Mouse (Mus musculus): ENCODE data around the gene Galnt5. TPM values are rescaled to one million over a fixed set of nuclear protein-coding genes. Genes with fewer than 3 reads are reported as not detected.

Gene Galnt5
- 1.3 and 2.0 TPM in 2 replicates for polyA plus RNA-seq (2014; fragmentation: Nextera tagmentation; extraction: Ambion mirVana)

GRCm38 (mm10) chr2:57997752-57998430 lies at the start of gene Galnt5:
TSS of gene Galnt5 (plus strand) at chr2:57997884.
- ATAC-seq (ENCODE audit: low FRiP score, low TSS enrichment), result peak; percentile 84
- 0 out of 2 replicates have a peak within 1 kb of the TSS, but pooled peaks have one; percentile 14 for H3K9ac ChIP-seq (ENCODE audit: low read depth, low read length)
- H3K27ac ChIP-seq (ENCODE audit: low read depth, low read length), result peak within 1 kb of the TSS; percentile 49; the same call in 1 of the 2 replicates
- 15% methylated on average over 12 of the region's 12 CpGs for WGBS
- peak within 1 kb of the TSS; percentile 53 for H3K4me2 ChIP-seq (replicated peaks; ENCODE audit: low read depth, low read length)
- H3K9me3 ChIP-seq (ENCODE audit: control insufficient read depth, low read length), result no peaks in the 10 kb centered on the region
- peaks cover 8% of the 10 kb centered on the region; the same call in 1 of the 2 replicates for H3K4me1 ChIP-seq (ENCODE audit: control insufficient read depth, insufficient read depth, low read length)
- H3K4me3 ChIP-seq (ENCODE audit: low read length), result peak within 1 kb of the TSS; percentile 34
- no peaks in the 10 kb centered on the region for H3K27me3 ChIP-seq (ENCODE audit: control insufficient read depth, insufficient read depth, low read length)
- no peaks in the 10 kb centered on the region for H3K36me3 ChIP-seq (ENCODE audit: control insufficient read depth, insufficient read depth, low read length)

DNA sequence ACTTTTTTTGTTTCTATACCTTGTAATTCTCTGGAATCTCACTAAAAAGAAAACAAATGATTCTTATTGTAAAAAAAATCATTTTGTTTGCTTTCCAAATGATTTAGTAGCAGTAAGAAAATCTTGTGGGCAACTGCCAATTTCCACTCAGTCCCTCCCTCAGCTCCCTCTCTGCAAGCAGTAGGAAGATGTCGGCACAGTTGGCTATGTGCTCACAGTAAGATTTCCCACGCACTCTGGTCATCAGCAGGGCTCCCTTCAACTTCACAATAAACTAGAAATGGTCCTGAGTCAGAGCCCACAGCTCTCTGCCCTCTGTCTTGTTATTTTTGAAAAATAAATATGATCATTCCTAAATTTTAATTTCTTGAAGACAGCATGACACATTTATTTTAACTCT lies 46.1 kb upstream of the Galnt5 start:
- H3K36me3 ChIP-seq (ENCODE audit: control insufficient read depth, insufficient read depth, low read length), result no peaks in the 10 kb centered on the region
- H3K9ac ChIP-seq (ENCODE audit: low read depth, low read length), result no peak overlapping the region
- no peaks in the 10 kb centered on the region for H3K4me1 ChIP-seq (ENCODE audit: control insufficient read depth, insufficient read depth, low read length)
- no peak overlapping the region for H3K4me3 ChIP-seq (ENCODE audit: low read length)
- H3K27ac ChIP-seq (ENCODE audit: low read depth, low read length), result no peak overlapping the region
- ATAC-seq (ENCODE audit: low FRiP score, low TSS enrichment), result no peak
- H3K4me2 ChIP-seq (replicated peaks; ENCODE audit: low read depth, low read length), result no peak overlapping the region
- WGBS, result 60% methylated on average over 2 of the region's 2 CpGs
- H3K9me3 ChIP-seq (ENCODE audit: control insufficient read depth, low read length), result no peaks in the 10 kb centered on the region
- no peaks in the 10 kb centered on the region for H3K27me3 ChIP-seq (ENCODE audit: control insufficient read depth, insufficient read depth, low read length)

DNA sequence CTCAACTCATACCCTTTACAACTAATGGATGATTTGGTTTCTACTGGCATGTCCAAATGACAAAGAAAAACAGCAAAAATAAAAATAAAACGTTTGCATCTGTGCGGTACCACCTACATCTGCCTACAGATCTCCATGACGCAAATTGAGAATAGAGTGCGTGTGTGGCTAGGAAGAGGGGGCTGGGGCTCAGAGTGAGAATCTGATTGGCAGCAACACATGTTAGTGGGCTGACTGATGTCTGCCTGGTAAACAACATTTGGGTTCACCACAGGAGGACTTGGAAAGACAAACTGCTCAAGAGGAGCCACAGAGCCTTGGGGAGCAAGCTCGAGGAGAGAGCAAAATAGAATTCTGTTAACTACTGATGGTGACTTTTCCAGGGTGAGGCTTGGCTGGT lies 36.9 kb upstream of the Galnt5 start:
- 83% methylated on average over 5 of the region's 5 CpGs for WGBS
- no peak overlapping the region for H3K27ac ChIP-seq (ENCODE audit: low read depth, low read length)
- no peak overlapping the region for H3K9ac ChIP-seq (ENCODE audit: low read depth, low read length)
- no peaks in the 10 kb centered on the region for H3K4me1 ChIP-seq (ENCODE audit: control insufficient read depth, insufficient read depth, low read length)
- H3K9me3 ChIP-seq (ENCODE audit: control insufficient read depth, low read length), result no peaks in the 10 kb centered on the region
- no peaks in the 10 kb centered on the region for H3K36me3 ChIP-seq (ENCODE audit: control insufficient read depth, insufficient read depth, low read length)
- no peak overlapping the region for H3K4me3 ChIP-seq (ENCODE audit: low read length)
- H3K27me3 ChIP-seq (ENCODE audit: control insufficient read depth, insufficient read depth, low read length), result no peaks in the 10 kb centered on the region
- no peak for ATAC-seq (ENCODE audit: low FRiP score, low TSS enrichment)
- H3K4me2 ChIP-seq (replicated peaks; ENCODE audit: low read depth, low read length), result no peak overlapping the region

DNA sequence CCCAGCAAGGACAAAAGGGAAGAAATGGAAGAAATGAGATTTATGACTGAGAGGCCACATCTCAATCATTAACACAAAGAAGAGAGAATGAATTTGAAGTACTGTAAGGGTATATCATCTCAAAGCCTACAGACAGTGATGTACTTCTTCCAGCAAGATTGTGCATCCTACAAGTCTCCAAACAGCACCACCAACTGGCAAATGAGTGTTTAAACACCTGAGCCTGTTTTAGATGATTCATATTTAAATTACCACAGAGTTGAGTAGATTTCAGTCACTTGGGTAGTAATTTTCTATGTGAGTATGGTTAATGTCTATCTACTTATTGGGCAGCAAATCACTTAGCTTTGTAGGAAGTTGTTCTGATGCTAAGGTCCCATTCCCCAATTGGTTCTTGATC lies 15.4 kb upstream of the Galnt5 start:
- no peak overlapping the region for H3K4me3 ChIP-seq (ENCODE audit: low read length)
- no peak overlapping the region for H3K9ac ChIP-seq (ENCODE audit: low read depth, low read length)
- H3K4me1 ChIP-seq (ENCODE audit: control insufficient read depth, insufficient read depth, low read length), result no peaks in the 10 kb centered on the region
- no peaks in the 10 kb centered on the region for H3K9me3 ChIP-seq (ENCODE audit: control insufficient read depth, low read length)
- ATAC-seq (ENCODE audit: low FRiP score, low TSS enrichment), result no peak
- H3K27ac ChIP-seq (ENCODE audit: low read depth, low read length), result no peak overlapping the region
- no peaks in the 10 kb centered on the region for H3K27me3 ChIP-seq (ENCODE audit: control insufficient read depth, insufficient read depth, low read length)
- no peak overlapping the region for H3K4me2 ChIP-seq (replicated peaks; ENCODE audit: low read depth, low read length)
- H3K36me3 ChIP-seq (ENCODE audit: control insufficient read depth, insufficient read depth, low read length), result no peaks in the 10 kb centered on the region

GRCm38 (mm10) chr2:57991084-57991483 lies 6.6 kb upstream of the Galnt5 start:
- H3K27me3 ChIP-seq (ENCODE audit: control insufficient read depth, insufficient read depth, low read length), result no peaks in the 10 kb centered on the region
- no peaks in the 10 kb centered on the region for H3K9me3 ChIP-seq (ENCODE audit: control insufficient read depth, low read length)
- H3K4me3 ChIP-seq (ENCODE audit: low read length), result no peak overlapping the region
- ATAC-seq (ENCODE audit: low FRiP score, low TSS enrichment), result no peak
- WGBS, result 87% methylated on average over 2 of the region's 2 CpGs
- H3K4me1 ChIP-seq (ENCODE audit: control insufficient read depth, insufficient read depth, low read length), result no peaks in the 10 kb centered on the region
- no peaks in the 10 kb centered on the region for H3K36me3 ChIP-seq (ENCODE audit: control insufficient read depth, insufficient read depth, low read length)
- no peak overlapping the region for H3K4me2 ChIP-seq (replicated peaks; ENCODE audit: low read depth, low read length)
- no peak overlapping the region for H3K9ac ChIP-seq (ENCODE audit: low read depth, low read length)
- H3K27ac ChIP-seq (ENCODE audit: low read depth, low read length), result no peak overlapping the region

GRCm38 (mm10) chr2:58001497-58001896 lies 3.8 kb downstream of the Galnt5 start:
- no peaks in the 10 kb centered on the region for H3K9me3 ChIP-seq (ENCODE audit: control insufficient read depth, low read length)
- no peak overlapping the region for H3K4me3 ChIP-seq (ENCODE audit: low read length)
- H3K4me1 ChIP-seq (ENCODE audit: control insufficient read depth, insufficient read depth, low read length), result peaks cover 8% of the 10 kb centered on the region; the same call in 1 of the 2 replicates
- H3K9ac ChIP-seq (ENCODE audit: low read depth, low read length), result no peak overlapping the region
- H3K4me2 ChIP-seq (replicated peaks; ENCODE audit: low read depth, low read length), result no peak overlapping the region
- WGBS, result 25% methylated on average over 3 of the region's 3 CpGs
- no peaks in the 10 kb centered on the region for H3K27me3 ChIP-seq (ENCODE audit: control insufficient read depth, insufficient read depth, low read length)
- no peak overlapping the region for H3K27ac ChIP-seq (ENCODE audit: low read depth, low read length)
- no peaks in the 10 kb centered on the region for H3K36me3 ChIP-seq (ENCODE audit: control insufficient read depth, insufficient read depth, low read length)
- ATAC-seq (ENCODE audit: low FRiP score, low TSS enrichment), result peak; percentile 69

DNA sequence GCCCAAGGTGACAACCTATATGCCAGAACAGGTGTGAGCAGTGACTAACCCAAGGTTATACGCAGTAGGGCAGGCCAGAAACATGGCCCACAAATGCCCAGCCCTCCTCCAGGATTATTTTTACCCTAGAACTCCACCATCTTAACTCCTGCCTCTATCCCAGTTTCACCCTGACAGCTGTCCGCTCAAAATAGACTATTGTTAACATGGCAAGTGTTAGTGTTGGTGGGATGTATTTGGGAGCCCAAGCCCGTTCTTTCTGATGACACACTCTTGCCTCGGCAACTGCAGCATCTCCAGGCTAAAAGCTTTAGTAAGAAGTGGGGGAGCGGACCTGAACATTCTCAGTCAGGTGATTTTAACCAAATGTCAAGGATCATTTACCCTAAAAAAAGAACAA lies 9.4 kb downstream of the Galnt5 start:
- Histone ChIP-seq H3K4me3 (ENCODE audit: low read length) (no peak overlapping the region), H3K9me3 (ENCODE audit: control insufficient read depth, low read length) (no peaks in the 10 kb centered on the region), H3K27me3 (ENCODE audit: control insufficient read depth, insufficient read depth, low read length) (no peaks in the 10 kb centered on the region), H3K9ac (ENCODE audit: low read depth, low read length) (no peak overlapping the region), H3K4me2 (replicated peaks; ENCODE audit: low read depth, low read length) (no peak overlapping the region), H3K36me3 (ENCODE audit: control insufficient read depth, insufficient read depth, low read length) (no peaks in the 10 kb centered on the region), H3K4me1 (ENCODE audit: control insufficient read depth, insufficient read depth, low read length) (no peaks in the 10 kb centered on the region), H3K27ac (ENCODE audit: low read depth, low read length) (no peak overlapping the region)
- 91% methylated on average over 5 of the region's 5 CpGs for WGBS
- no peak for ATAC-seq (ENCODE audit: low FRiP score, low TSS enrichment)

GRCm38 (mm10) chr2:58023556-58023955 lies 25.9 kb downstream of the Galnt5 start:
- no peaks in the 10 kb centered on the region for H3K27me3 ChIP-seq (ENCODE audit: control insufficient read depth, insufficient read depth, low read length)

GRCm38 (mm10) chr2:58026740-58027139 lies 29.1 kb downstream of the Galnt5 start:
- no peaks in the 10 kb centered on the region for H3K9me3 ChIP-seq (ENCODE audit: control insufficient read depth, low read length)
- H3K4me1 ChIP-seq (ENCODE audit: control insufficient read depth, insufficient read depth, low read length), result no peaks in the 10 kb centered on the region
- WGBS, result 82% methylated on average over 5 of the region's 5 CpGs
- H3K4me3 ChIP-seq (ENCODE audit: low read length), result no peak overlapping the region
- no peak overlapping the region for H3K9ac ChIP-seq (ENCODE audit: low read depth, low read length)
- no peaks in the 10 kb centered on the region for H3K36me3 ChIP-seq (ENCODE audit: control insufficient read depth, insufficient read depth, low read length)
- no peak for ATAC-seq (ENCODE audit: low FRiP score, low TSS enrichment)
- no peak overlapping the region for H3K27ac ChIP-seq (ENCODE audit: low read depth, low read length)
- H3K27me3 ChIP-seq (ENCODE audit: control insufficient read depth, insufficient read depth, low read length), result no peaks in the 10 kb centered on the region
- H3K4me2 ChIP-seq (replicated peaks; ENCODE audit: low read depth, low read length), result no peak overlapping the region

More at GRCm38 (mm10) chr2:58023556-58023955, 25.9 kb downstream of the Galnt5 start:
- no peak overlapping the region for H3K4me3 ChIP-seq (ENCODE audit: low read length)
- H3K36me3 ChIP-seq (ENCODE audit: control insufficient read depth, insufficient read depth, low read length), result no peaks in the 10 kb centered on the region
- no peaks in the 10 kb centered on the region for H3K4me1 ChIP-seq (ENCODE audit: control insufficient read depth, insufficient read depth, low read length)
- no peaks in the 10 kb centered on the region for H3K9me3 ChIP-seq (ENCODE audit: control insufficient read depth, low read length)
- H3K9ac ChIP-seq (ENCODE audit: low read depth, low read length), result no peak overlapping the region
- no peak overlapping the region for H3K4me2 ChIP-seq (replicated peaks; ENCODE audit: low read depth, low read length)
- 91% methylated on average over 6 of the region's 6 CpGs for WGBS
- no peak overlapping the region for H3K27ac ChIP-seq (ENCODE audit: low read depth, low read length)
- no peak for ATAC-seq (ENCODE audit: low FRiP score, low TSS enrichment)

Measured in kidney, embryonic 14.5 days (tissue).